Mouse (Mus musculus) intestine, embryonic 16.5 days (tissue): ENCODE data around the gene Fkbp2. TPM values are rescaled to one million over a fixed set of nuclear protein-coding genes. Genes with fewer than 3 reads are reported as not detected.

ENCODE experiments used
- ATAC-seq: fragments of 200-750 bp; cut with Nextera tagmentation; 2 replicates; pipeline ENCODE4 v1.8.0; 2017; ENCODE audit warnings: moderate TSS enrichment, moderate library complexity
- H3K27ac ChIP-seq: fragments of 300-500 bp; sonication (generic); 2 replicates; pipeline ENCODE4 v1.5.1; 2014; ENCODE audit warnings: mild to moderate bottlenecking, low read length
- H3K27me3 ChIP-seq: fragments of 300-500 bp; sonication (generic); replicated peaks from 2 replicates; pipeline ENCODE4 v1.6.1; 2014; ENCODE audit warnings: low read length, control low read depth, mixed read lengths; ENCODE audit not compliant: control insufficient read depth, insufficient read depth
- H3K36me3 ChIP-seq: fragments of 300-500 bp; sonication (generic); 2 replicates; pipeline ENCODE4 v1.6.1; 2014; ENCODE audit warnings: low read length, control low read depth; ENCODE audit not compliant: control insufficient read depth, insufficient read depth
- H3K4me1 ChIP-seq: fragments of 300-500 bp; sonication (generic); 2 replicates; pipeline ENCODE4 v1.6.1; 2014; ENCODE audit warnings: low read length, control low read depth, mixed read lengths; ENCODE audit not compliant: control insufficient read depth, insufficient read depth
- H3K4me2 ChIP-seq: fragments of 300-500 bp; sonication (generic); 2 replicates; pipeline ENCODE4 v1.6.1; 2014; ENCODE audit warnings: low read depth, low read length, control low read depth
- H3K4me3 ChIP-seq: fragments of 300-500 bp; sonication (generic); 2 replicates; pipeline ENCODE4 v1.5.1; 2014; ENCODE audit warnings: mild to moderate bottlenecking, low read length
- H3K9ac ChIP-seq: fragments of 300-500 bp; sonication (generic); 2 replicates; pipeline ENCODE4 v1.6.1; 2014; ENCODE audit warnings: low read depth, low read length
- H3K9me3 ChIP-seq: fragments of 300-500 bp; sonication (generic); 2 replicates; pipeline ENCODE4 v1.6.1; 2016; ENCODE audit warnings: low read length, control low read depth; ENCODE audit not compliant: control insufficient read depth
- WGBS: fragments of 180-500 bp; shearing (Covaris S2); extraction: QIAGEN DNeasy Blood & Tissue Kit; methylation state at CpG from one replicate; pipeline ENCODE4 v1.1.7; 2014; 5-methylcytosine and 5-hydroxymethylcytosine counted together
- polyA plus RNA-seq: library from polyadenylated mRNA; unstranded; fragments of >200 nt; fragmentation: Nextera tagmentation; extraction: Ambion mirVana; gene quantifications from 2 replicates; pipeline ENCODE4 v1.2.1, GENCODE M21; 2015

Gene Fkbp2
- polyA plus RNA-seq, 1 experiment from 2014 or later, result 195 TPM

GRCm38 (mm10) chr19:6974211-6975205, 5.8 kb downstream of the Fkbp2 start, which contains the start of gene Ppp1r14b:
TSS of gene Ppp1r14b (plus strand) at chr19:6974968.
- peaks cover 55% of the 10 kb centered on the region for H3K4me1 ChIP-seq
- WGBS, result under 1% methylated on average over 74 of the region's 84 CpGs
- ATAC-seq, result peak; percentile 61

GRCm38 (mm10) chr19:6973581-6974190, 6.6 kb downstream of the Fkbp2 start:
- Histone ChIP-seq H3K36me3 (peaks cover 5% of the 10 kb centered on the region; the same call in 1 of the 2 replicates), H3K4me1 (peaks cover 51% of the 10 kb centered on the region), H3K27ac (peak overlapping the region; percentile 68), H3K4me3 (peak overlapping the region; percentile 69), H3K4me2 (peak overlapping the region; percentile 72), H3K27me3 (no peaks in the 10 kb centered on the region), H3K9me3 (no peaks in the 10 kb centered on the region), H3K9ac (peak overlapping the region; percentile 78)
- no peak for ATAC-seq
- 30% methylated on average over 12 of the region's 12 CpGs for WGBS

More at GRCm38 (mm10) chr19:6974211-6975205, 5.8 kb downstream of the Fkbp2 start, which contains the start of gene Ppp1r14b:
- Histone ChIP-seq H3K4me2 (peak within 1 kb of the TSS; percentile 72), H3K9ac (peak within 1 kb of the TSS; percentile 78), H3K36me3 (peaks cover 5% of the 10 kb centered on the region; the same call in 1 of the 2 replicates), H3K9me3 (no peaks in the 10 kb centered on the region), H3K27me3 (no peaks in the 10 kb centered on the region), H3K4me3 (peak within 1 kb of the TSS; percentile 69), H3K27ac (peak within 1 kb of the TSS; percentile 77)

- Histone ChIP-seq H3K27me3 (no peaks in the 10 kb centered on the region), H3K9ac (no peak overlapping the region), H3K27ac (peak overlapping the region; percentile 96; the same call in 1 of the 2 replicates), H3K4me1 (peaks cover 47% of the 10 kb centered on the region), H3K9me3 (no peaks in the 10 kb centered on the region), H3K4me3 (no peak overlapping the region), H3K36me3 (0 out of 2 replicates have a peak, but pooled peaks cover 3% of the 10 kb centered on the region), H3K4me2 (no peak overlapping the region)
- WGBS, result 78% methylated on average over 13 of the region's 13 CpGs
- ATAC-seq, result no peak
These were observed 7.9 kb downstream of the Fkbp2 start for GRCm38 (mm10) chr19:6972247-6972917.

GRCm38 (mm10) chr19:6971644-6972043, 8.7 kb downstream of the Fkbp2 start:
- Histone ChIP-seq H3K4me3 (no peak overlapping the region), H3K4me1 (peaks cover 48% of the 10 kb centered on the region), H3K9ac (peak overlapping the region; percentile 27), H3K27ac (peak overlapping the region; percentile 96), H3K4me2 (no peak overlapping the region), H3K36me3 (0 out of 2 replicates have a peak, but pooled peaks cover 3% of the 10 kb centered on the region), H3K27me3 (no peaks in the 10 kb centered on the region), H3K9me3 (no peaks in the 10 kb centered on the region)
- WGBS, result 27% methylated on average over 6 of the region's 6 CpGs
- ATAC-seq, result no peak

- ATAC-seq, result no peak
- peak overlapping the region; percentile 94 for H3K9ac ChIP-seq
- peaks cover 48% of the 10 kb centered on the region for H3K4me1 ChIP-seq
- peak overlapping the region; percentile 80 for H3K4me2 ChIP-seq
- no peaks in the 10 kb centered on the region for H3K27me3 ChIP-seq
- H3K36me3 ChIP-seq, result peaks cover 13% of the 10 kb centered on the region
- peak overlapping the region; percentile 96 for H3K27ac ChIP-seq
- no peaks in the 10 kb centered on the region for H3K9me3 ChIP-seq
- peak overlapping the region; percentile 83 for H3K4me3 ChIP-seq
- WGBS, result 32% methylated on average over 11 of the region's 11 CpGs
These were observed 9.7 kb downstream of the Fkbp2 start for GRCm38 (mm10) chr19:6970460-6971085.

- peak; percentile 57 for ATAC-seq
- Histone ChIP-seq H3K27me3 (no peaks in the 10 kb centered on the region), H3K4me2 (peak overlapping the region; percentile 80), H3K36me3 (peaks cover 16% of the 10 kb centered on the region), H3K4me3 (peak overlapping the region; percentile 83), H3K27ac (peak overlapping the region; percentile 96), H3K4me1 (peaks cover 51% of the 10 kb centered on the region), H3K9me3 (no peaks in the 10 kb centered on the region), H3K9ac (peak overlapping the region; percentile 94)
- under 1% methylated on average over 55 of the region's 55 CpGs for WGBS
These were observed 10.5 kb downstream of the Fkbp2 start for GRCm38 (mm10) chr19:6969665-6970381.

- Histone ChIP-seq H3K9ac (peak overlapping the region; percentile 94), H3K9me3 (no peaks in the 10 kb centered on the region), H3K36me3 (peaks cover 18% of the 10 kb centered on the region), H3K27ac (peak overlapping the region; percentile 96), H3K4me1 (peaks cover 52% of the 10 kb centered on the region), H3K27me3 (no peaks in the 10 kb centered on the region), H3K4me3 (peak overlapping the region; percentile 83), H3K4me2 (peak overlapping the region; percentile 80)
- ATAC-seq, result peak; percentile 2
- WGBS, result under 1% methylated on average over 20 of the region's 20 CpGs
These were observed 11.0 kb downstream of the Fkbp2 start for GRCm38 (mm10) chr19:6969291-6969664.

GRCm38 (mm10) chr19:6968491-6969271, 11.6 kb downstream of the Fkbp2 start:
- no peaks in the 10 kb centered on the region for H3K9me3 ChIP-seq
- WGBS, result 7% methylated on average over 15 of the region's 15 CpGs
- peak; percentile 91 for ATAC-seq

More at GRCm38 (mm10) chr19:6968491-6969271, 11.6 kb downstream of the Fkbp2 start:
- H3K27ac ChIP-seq, result peak overlapping the region; percentile 96
- peak overlapping the region; percentile 80 for H3K4me2 ChIP-seq
- H3K4me1 ChIP-seq, result peaks cover 52% of the 10 kb centered on the region
- H3K9ac ChIP-seq, result peak overlapping the region; percentile 94
- peak overlapping the region; percentile 83 for H3K4me3 ChIP-seq
- no peaks in the 10 kb centered on the region for H3K27me3 ChIP-seq
- peaks cover 21% of the 10 kb centered on the region for H3K36me3 ChIP-seq
